Mouse (Mus musculus) lung, postnatal 0 days (tissue): ENCODE measurements at regions not wholly inside any gene's neighbourhood (a gene's known extent, or its start where the extent isn't known, plus 50 kb on each side); places are given as distances from the start of the nearest gene placed in this dataset.
A peak's percentile ranks its signal among the peaks of the same experiment; 100 is the strongest.

Source experiments
- CTCF ChIP-seq: IDR thresholded peaks from 2 replicates; pipeline ENCODE4 v1.5.1; 2016; ENCODE audit warnings: antibody characterized with exemption, mild to moderate bottlenecking
- EP300 ChIP-seq: IDR thresholded peaks from 2 replicates; pipeline ENCODE4 v1.6.1; 2016; ENCODE audit warnings: antibody characterized with exemption, mild to moderate bottlenecking, control low read depth

- peak; percentile 55 for TF ChIP-seq CTCF
- TF ChIP-seq EP300, result no peak
Measured at GRCm38 (mm10) chr11:111904086-111904485, 838.1 kb downstream of the Kcnj2 start.
